Mouse (Mus musculus) G1E (cell line): ENCODE data around the gene Cnot6.

ENCODE experiments used
- CTCF ChIP-seq: IDR thresholded peaks from 2 replicates; pipeline ENCODE4 v1.5.1; 2012; ENCODE audit warnings: low read depth, low read length, inconsistent platforms, mixed read lengths
- GATA1 ChIP-seq: IDR thresholded peaks from 2 replicates; pipeline ENCODE4 v1.6.1; 2012; ENCODE audit warnings: borderline replicate concordance, low read length, inconsistent platforms, mixed read lengths
- POLR2AphosphoS5 ChIP-seq: IDR thresholded peaks from 2 replicates; pipeline ENCODE4 v1.6.1; 2012; ENCODE audit warnings: low read depth, low read length, inconsistent platforms; ENCODE audit not compliant: insufficient replicate concordance
- TAL1 ChIP-seq: conservative IDR thresholded peaks from 2 replicates; pipeline ENCODE4 v1.6.1; 2012; ENCODE audit warnings: low read depth, low read length, inconsistent platforms, mixed read lengths

DNA sequence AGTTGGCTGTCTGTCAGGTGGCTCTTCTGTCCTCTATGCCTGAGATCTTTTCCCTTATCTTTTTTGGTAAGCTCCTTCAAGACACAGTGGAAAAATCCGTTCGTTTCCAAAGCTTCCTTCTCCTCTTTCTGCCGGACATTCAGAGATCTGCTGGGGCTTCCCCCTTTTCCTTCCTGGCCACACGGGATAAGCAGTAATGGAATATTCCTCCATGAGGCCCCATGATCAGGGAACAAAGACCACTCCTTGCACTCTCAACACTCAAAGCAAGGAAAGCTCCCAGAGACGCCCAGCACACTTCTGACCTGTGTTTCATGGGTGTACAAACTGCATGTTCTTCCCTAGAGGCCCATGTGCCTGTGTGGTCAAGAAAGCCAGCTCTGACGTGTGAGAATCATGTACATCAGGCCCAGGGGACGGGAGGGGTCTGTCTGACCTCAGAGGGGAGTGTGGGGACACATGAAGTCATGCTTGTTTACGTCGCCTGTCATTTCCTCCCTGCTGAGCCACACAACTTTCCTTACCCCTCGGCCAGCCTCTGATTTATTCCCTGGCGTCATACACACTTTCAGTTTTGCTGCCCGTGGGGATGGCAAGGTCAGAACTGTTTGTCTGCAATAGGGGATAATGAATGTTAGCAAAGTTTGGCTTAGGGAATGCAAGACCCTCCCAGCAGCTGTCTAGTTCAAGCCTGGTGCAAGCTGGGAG, 42.6 kb upstream of the Cnot6 start:
- TF ChIP-seq CTCF = no peak
- TF ChIP-seq GATA1 = no peak
- no peak for TF ChIP-seq TAL1
- no peak for TF ChIP-seq POLR2AphosphoS5
